Mouse (Mus musculus): ENCODE measurements around the gene Krt88.

Krt88 gene

DNA sequence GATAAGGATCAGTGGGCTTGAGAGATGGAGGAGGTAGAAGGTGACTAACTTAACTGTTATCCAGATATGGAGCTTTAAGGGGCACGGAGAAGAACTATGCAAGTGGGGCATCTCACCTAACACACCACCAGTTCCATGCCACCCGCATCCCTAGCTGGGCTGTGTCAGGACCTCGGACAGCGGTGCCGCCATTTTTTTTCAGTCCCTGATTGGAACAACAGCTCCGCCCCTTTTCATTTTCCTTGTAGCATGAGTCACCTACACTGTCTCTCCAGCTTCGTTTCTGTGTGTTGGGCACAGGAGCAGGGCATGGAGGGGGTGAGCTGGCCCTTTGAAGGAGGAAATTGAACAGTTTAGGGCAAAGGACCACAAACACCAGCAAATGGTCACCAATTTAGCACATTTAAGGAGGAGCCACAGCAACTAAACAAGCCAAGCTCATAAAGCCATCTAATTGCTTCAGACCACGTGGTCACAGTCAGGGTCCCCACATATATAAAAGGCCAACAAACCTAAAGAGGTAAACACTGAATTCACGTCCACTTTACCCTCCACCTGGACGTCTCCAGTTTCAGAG is 25.5 kb downstream of the Krt88 start, which contains the start of gene Krt86:
Gene Krt86 (plus strand): TSS at position 527 of the 577 bp plus-strand sequence.
- DNase-seq (ENCODE audit: extremely low read depth, low read depth) = no peak

DNA sequence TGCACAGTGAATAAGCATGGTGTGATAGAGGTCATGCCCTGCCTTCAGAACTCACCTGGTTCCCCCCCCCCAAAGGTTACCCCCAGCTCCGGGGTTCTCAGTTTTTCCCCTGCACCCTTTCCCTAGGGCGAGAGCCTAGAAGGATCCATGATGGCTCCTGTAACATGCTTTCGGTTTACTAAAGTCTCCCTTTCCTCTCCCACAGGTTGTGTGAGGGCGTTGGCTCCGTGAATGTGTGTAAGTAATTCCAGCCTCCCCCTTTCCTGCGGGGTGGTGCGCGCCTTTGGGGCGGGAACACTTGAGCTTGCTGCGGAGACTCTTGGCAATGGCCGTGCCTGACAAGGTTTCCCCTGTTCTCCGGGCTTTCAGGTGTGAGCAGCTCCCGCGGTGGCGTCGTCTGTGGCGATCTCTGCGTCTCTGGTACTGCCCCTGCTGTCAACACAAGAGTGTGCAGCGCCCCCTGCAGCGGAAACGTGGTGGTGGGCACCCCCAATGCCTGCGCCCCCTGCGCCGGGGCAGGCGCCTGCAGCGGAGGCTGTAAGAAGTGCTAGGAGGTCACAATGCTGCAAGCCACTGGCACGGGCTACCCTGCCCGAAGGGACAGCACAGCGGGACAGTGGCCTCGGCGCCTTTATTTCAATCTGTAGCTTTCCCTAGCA is 31.6 kb downstream of the Krt88 start:
- DNase-seq (ENCODE audit: extremely low read depth, low read depth) = no peak

DNA sequence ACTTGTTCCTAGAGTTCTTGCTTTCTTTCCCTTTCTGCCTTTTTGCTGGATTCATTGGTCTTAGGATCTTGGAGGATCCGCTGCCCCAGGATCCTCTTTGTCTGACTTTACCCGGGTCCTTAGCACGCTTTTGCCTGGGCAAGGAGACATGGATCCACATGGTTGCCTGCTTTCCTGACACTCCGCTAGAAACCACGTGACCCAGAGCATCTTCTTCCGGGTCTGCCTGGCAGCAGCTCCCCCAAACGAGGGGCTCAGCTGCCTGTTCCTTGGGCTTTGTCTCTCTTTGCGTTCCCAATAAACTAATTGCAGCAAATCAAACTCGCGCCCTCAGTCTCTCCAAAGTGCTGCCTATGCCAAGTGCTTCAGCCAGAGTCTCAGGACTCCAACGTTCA is 32.1 kb downstream of the Krt88 start:
- no peak for DNase-seq (ENCODE audit: extremely low read depth, low read depth)

DNA sequence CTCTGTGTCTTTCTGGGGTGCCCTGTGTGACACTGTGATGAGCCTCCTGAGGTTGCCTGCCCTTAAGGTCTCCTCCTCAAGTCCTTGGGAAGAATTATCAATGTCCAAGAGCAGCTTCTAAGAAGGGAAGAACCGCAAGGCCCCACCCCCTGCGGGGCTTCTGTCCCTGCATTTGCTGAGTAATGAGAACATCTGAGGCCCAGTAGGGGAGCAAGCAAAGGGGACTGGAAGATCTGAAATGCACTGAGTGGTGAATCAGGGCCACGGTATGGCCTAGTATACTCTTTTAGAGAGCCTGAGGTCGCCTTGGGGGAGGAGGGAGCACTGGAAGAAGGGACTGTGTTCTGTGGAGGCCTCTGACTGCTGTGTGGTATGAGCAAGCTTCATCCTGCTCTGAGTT is 34.5 kb downstream of the Krt88 start:
- no peak for DNase-seq (ENCODE audit: extremely low read depth, low read depth)

DNA sequence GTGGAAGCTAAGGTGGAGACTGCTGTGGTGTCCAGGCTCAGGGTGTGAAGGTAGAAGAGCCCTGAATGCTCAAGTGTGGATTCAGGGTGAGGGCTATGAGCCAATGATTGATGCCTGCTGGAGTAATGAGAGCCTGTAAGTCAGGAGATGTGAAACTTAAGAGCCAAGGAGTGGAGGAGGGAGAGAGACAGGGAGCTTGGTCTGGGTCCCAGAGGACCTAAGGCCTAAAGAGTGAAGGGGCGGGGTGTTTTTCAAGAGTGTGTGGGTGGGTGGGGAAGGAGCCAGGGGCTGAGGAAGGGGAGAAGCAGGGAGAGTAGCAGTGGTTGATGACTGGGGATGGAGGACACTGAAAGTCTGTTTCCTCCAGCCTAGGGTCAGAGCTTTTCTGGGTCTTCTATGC is 36.1 kb downstream of the Krt88 start:
- no peak for DNase-seq (ENCODE audit: extremely low read depth, low read depth)

DNA sequence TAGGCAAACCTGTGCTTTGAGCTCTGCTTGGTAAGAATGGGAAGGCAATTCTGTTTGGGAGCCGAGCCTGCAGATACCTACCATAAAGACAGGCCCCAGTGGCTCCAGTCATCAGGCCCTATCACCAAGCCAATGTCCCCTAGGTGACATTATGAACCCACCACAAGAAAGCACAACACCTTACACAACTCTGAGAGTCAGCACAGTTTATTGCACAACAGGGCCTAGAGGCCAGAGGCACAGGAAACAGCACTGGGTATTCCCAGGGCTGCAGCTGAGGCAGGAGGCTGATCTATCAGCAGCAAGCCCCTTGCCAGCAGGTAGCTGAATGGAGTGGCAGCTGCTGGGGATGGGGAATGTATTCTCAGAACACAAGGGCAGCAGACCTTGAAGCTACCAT is 37.4 kb downstream of the Krt88 start:
- DNase-seq (ENCODE audit: extremely low read depth, low read depth) = no peak

DNA sequence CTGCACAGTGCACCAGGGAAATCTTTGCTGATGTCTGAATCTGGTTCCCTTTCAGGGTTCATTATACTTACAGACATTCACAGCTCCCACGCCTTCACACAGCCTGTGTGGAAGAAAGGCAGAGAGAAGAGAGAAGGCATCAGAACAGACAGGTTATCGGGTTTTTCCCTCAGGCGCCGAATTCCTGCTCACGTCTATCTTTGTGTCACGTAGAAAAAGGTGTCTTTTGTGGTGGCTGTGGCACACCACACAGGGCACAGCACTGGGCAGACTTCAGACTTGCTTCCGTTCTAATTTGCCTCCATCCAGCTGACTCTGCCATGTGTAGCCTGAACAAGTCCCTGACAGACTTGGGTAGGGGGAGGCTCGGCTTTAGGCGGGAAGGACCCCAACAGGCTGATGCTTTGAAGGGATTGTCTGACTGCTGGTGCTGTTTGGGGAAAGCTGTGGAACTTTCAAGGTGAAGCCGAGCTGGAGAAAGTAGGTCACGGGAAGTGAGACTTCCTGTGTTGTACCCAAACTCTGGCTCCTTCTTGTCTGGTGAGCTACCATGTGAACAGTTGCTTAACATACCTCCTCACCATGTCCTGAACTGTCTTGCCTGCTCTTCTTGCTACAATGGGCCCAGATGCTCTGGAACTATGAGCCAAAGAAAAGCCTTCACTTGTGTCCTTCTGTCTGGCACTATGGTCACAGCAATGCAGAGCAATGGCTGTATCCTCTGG is 38.5 kb downstream of the Krt88 start:
- no peak for DNase-seq (ENCODE audit: extremely low read depth, low read depth)

DNA sequence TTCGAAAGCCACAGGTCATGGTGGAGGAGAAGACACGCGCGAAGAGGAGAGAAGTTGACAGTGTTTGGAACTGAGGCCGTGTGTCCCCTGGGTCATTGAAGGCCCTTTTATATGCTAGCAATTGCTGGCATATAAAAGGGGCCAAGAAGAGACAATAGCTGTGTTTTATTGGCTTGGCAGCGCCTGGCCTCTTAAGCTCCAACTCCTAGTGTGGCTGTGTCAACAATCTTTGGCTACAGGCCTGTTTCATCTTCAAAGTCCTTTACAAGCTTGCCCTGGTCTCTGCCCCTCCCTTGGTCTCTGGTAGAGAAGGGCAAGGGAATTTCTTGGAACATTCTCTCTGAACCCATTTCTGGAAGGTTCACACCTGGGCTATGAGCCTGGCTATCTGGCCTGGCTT is 43.9 kb downstream of the Krt88 start, which contains the start of gene Krt83:
Gene Krt83 (minus strand): TSS at position 82 of the 400 bp plus-strand sequence.
- DNase-seq (ENCODE audit: extremely low read depth, low read depth) = no peak

DNA sequence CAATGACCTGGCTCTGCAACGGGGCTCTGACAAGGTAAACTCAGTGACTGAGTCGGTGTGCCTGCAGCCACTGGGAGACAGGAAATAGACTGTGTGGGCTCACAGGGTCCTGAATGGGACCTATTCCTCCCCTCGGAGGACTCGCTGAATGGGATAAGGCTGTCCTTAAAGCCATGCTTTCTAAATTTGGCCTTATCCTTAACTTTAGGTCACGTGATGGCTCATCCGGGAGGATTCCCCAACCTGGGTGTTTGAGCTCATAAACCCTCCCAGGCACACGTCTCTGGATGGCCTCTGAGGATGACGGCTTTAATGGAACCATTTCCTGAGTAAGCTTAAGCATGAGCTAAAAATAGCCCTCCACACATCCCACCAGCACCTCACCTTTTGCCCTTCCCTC is 45.2 kb downstream of the Krt88 start:
- no peak for DNase-seq (ENCODE audit: extremely low read depth, low read depth)

DNA sequence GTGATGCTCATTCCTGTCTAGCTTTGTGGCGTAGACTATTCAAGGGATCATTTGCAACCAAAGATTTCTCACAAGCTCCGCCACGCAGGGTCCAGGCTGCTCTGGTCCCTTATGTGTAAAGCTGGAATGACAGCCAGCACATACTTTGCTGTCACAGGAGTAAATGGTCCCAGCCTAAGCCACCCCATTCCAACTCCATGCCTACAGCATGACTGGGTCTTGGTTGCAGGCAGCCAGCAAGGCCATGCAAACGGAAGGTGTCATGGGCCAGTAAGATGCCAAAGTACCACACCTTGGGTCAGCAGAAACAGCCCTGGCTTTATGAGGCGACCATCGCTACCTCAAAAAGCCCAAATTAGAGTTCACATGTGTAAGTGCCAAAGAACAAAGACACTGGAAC is 46.2 kb downstream of the Krt88 start:
- DNase-seq (ENCODE audit: extremely low read depth, low read depth) = no peak

DNA sequence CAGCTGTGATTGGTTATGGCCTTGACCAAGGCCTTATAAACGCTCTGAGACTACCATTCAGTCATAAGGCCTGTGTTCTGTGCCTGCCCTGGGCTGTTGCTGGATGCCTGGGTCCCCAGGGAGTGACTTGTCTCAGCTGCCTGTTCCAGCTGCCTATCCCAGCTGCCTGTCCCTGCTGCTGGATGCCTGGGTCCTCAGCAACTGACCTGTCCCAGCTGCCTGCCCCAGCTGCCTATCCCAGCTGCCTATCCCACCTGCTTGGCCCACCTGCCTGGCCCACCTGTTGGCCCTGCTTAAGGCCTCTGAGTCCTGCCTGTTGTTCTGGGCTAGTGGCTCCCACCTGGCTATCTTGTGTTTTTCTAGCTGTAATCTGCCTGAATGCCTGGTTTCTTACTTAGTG is 46.7 kb downstream of the Krt88 start:
- no peak for DNase-seq (ENCODE audit: extremely low read depth, low read depth)

DNA sequence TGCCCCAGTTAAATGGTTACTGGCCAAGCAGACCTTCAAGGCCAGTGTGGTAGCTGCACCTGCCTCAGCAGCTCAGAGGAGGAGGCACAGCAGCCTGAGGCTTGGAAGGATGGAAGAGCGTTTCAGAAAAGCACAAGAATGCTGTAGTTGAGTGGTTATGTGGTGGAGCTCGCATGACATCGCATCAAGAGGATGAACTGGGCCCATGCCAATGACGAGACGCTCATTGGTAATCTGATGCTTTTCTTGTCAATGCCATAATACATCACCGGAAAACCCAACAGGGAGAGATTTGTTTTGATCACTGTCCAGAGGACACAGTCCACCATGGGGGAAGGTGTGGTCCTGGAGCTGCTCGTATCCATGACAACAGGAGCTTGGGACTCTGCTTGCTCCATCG is 47.7 kb downstream of the Krt88 start:
- DNase-seq (ENCODE audit: extremely low read depth, low read depth) = no peak

DNA sequence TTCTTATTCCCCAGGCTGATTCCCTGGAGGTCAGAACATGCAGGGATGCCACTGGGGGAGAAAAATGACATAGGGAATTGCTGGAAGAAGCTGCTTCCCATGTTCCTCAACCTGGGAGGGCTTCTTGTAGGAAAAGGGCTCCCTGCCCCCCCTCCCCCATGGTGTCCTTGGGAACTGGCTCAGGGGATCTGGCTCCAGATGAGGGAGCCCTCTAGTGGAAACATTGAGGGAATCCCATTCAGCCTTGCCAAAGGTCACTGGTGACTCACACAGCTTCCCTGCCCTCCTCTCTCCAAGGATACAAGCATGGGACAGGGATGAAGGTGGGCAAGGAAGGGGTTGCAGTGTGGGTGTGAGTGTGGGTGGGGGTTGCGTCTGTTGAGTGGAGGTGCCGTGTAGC is 49.6 kb downstream of the Krt88 start:
- peak; percentile 4 for DNase-seq (ENCODE audit: extremely low read depth, low read depth)

Data from MEL-GATA-1-ER (cell line).